Mouse (Mus musculus): ENCODE measurements around the gene Cx3cr1. TPM values are rescaled to one million over a fixed set of nuclear protein-coding genes. Genes with fewer than 3 reads are reported as not detected.
"Not testable (repeated sequence)": the region's sequence is repeated elsewhere in the genome, so short reads cannot be mapped to it uniquely, and the experiment has no call there.

Cx3cr1 gene
- polyA plus RNA-seq (2012; rRNA removed), result 4.4 and 6.4 TPM in 2 replicates

- DNase-seq (ENCODE audit: low read depth), result no peak
- TF ChIP-seq CTCF (IDR thresholded peaks at IDR 0.05; ENCODE audit: borderline replicate concordance, extremely low read depth, insufficient read depth, insufficient read length) (no peak), POLR2A (IDR thresholded peaks at IDR 0.05; ENCODE audit: borderline replicate concordance, extremely low read depth, insufficient read depth, insufficient read length, poor library complexity, severe bottlenecking) (no peak)
Observed at GRCm38 (mm10) chr9:120069779-120070178, at the start of gene Cx3cr1. TSS of gene Cx3cr1 (minus strand) at chr9:120069879.

GRCm38 (mm10) chr9:120118212-120118611 is 48.5 kb upstream of the Cx3cr1 start:
- no peak for DNase-seq (ENCODE audit: low read depth)
- TF ChIP-seq CTCF (IDR thresholded peaks at IDR 0.05; ENCODE audit: borderline replicate concordance, extremely low read depth, insufficient read depth, insufficient read length), result no peak
- no peak for TF ChIP-seq POLR2A (IDR thresholded peaks at IDR 0.05; ENCODE audit: borderline replicate concordance, extremely low read depth, insufficient read depth, insufficient read length, poor library complexity, severe bottlenecking)

GRCm38 (mm10) chr9:120116184-120116624 is 46.5 kb upstream of the Cx3cr1 start:
- DNase-seq (ENCODE audit: low read depth), result no peak

GRCm38 (mm10) chr9:120115580-120115979 is 45.9 kb upstream of the Cx3cr1 start:
- DNase-seq (ENCODE audit: low read depth), result no peak
- TF ChIP-seq CTCF (IDR thresholded peaks at IDR 0.05; ENCODE audit: borderline replicate concordance, extremely low read depth, insufficient read depth, insufficient read length), result no peak
- no peak for TF ChIP-seq POLR2A (IDR thresholded peaks at IDR 0.05; ENCODE audit: borderline replicate concordance, extremely low read depth, insufficient read depth, insufficient read length, poor library complexity, severe bottlenecking)

More at GRCm38 (mm10) chr9:120116184-120116624, 46.5 kb upstream of the Cx3cr1 start:
- TF ChIP-seq POLR2A (IDR thresholded peaks at IDR 0.05; ENCODE audit: borderline replicate concordance, extremely low read depth, insufficient read depth, insufficient read length, poor library complexity, severe bottlenecking), result no peak
- TF ChIP-seq CTCF (IDR thresholded peaks at IDR 0.05; ENCODE audit: borderline replicate concordance, extremely low read depth, insufficient read depth, insufficient read length), result no peak

- DNase-seq (ENCODE audit: low read depth), result no peak
- TF ChIP-seq POLR2A (IDR thresholded peaks at IDR 0.05; ENCODE audit: borderline replicate concordance, extremely low read depth, insufficient read depth, insufficient read length, poor library complexity, severe bottlenecking) (no peak), CTCF (IDR thresholded peaks at IDR 0.05; ENCODE audit: borderline replicate concordance, extremely low read depth, insufficient read depth, insufficient read length) (no peak)
Observed at GRCm38 (mm10) chr9:120114789-120115151, 45.1 kb upstream of the Cx3cr1 start.

- TF ChIP-seq CTCF (IDR thresholded peaks at IDR 0.05; ENCODE audit: borderline replicate concordance, extremely low read depth, insufficient read depth, insufficient read length), result no peak
- no peak for TF ChIP-seq POLR2A (IDR thresholded peaks at IDR 0.05; ENCODE audit: borderline replicate concordance, extremely low read depth, insufficient read depth, insufficient read length, poor library complexity, severe bottlenecking)
- no peak for DNase-seq (ENCODE audit: low read depth)
Observed at GRCm38 (mm10) chr9:120114051-120114788, 44.5 kb upstream of the Cx3cr1 start.

- no peak for TF ChIP-seq CTCF (IDR thresholded peaks at IDR 0.05; ENCODE audit: borderline replicate concordance, extremely low read depth, insufficient read depth, insufficient read length)
- TF ChIP-seq POLR2A (IDR thresholded peaks at IDR 0.05; ENCODE audit: borderline replicate concordance, extremely low read depth, insufficient read depth, insufficient read length, poor library complexity, severe bottlenecking), result no peak
- DNase-seq (ENCODE audit: low read depth), result no peak
Observed at GRCm38 (mm10) chr9:120113456-120113855, 43.8 kb upstream of the Cx3cr1 start.

- DNase-seq (ENCODE audit: low read depth), result no peak
- TF ChIP-seq CTCF (IDR thresholded peaks at IDR 0.05; ENCODE audit: borderline replicate concordance, extremely low read depth, insufficient read depth, insufficient read length) (no peak), POLR2A (IDR thresholded peaks at IDR 0.05; ENCODE audit: borderline replicate concordance, extremely low read depth, insufficient read depth, insufficient read length, poor library complexity, severe bottlenecking) (no peak)
Observed at GRCm38 (mm10) chr9:120112472-120112871, 42.8 kb upstream of the Cx3cr1 start.

GRCm38 (mm10) chr9:120111156-120111945 is 41.7 kb upstream of the Cx3cr1 start:
- TF ChIP-seq CTCF (IDR thresholded peaks at IDR 0.05; ENCODE audit: borderline replicate concordance, extremely low read depth, insufficient read depth, insufficient read length), result no peak
- no peak for TF ChIP-seq POLR2A (IDR thresholded peaks at IDR 0.05; ENCODE audit: borderline replicate concordance, extremely low read depth, insufficient read depth, insufficient read length, poor library complexity, severe bottlenecking)
- DNase-seq (ENCODE audit: low read depth), result no peak

GRCm38 (mm10) chr9:120110211-120111018 is 40.7 kb upstream of the Cx3cr1 start, which contains the start of gene Slc25a38:
TSS of gene Slc25a38 (plus strand) at chr9:120110374.
- peak; percentile 92 for TF ChIP-seq CTCF (IDR thresholded peaks at IDR 0.05; ENCODE audit: borderline replicate concordance, extremely low read depth, insufficient read depth, insufficient read length)
- TF ChIP-seq POLR2A (IDR thresholded peaks at IDR 0.05; ENCODE audit: borderline replicate concordance, extremely low read depth, insufficient read depth, insufficient read length, poor library complexity, severe bottlenecking), result peak; percentile 31
- peak; percentile 98 for DNase-seq (ENCODE audit: low read depth)

GRCm38 (mm10) chr9:120108953-120109352 is 39.3 kb upstream of the Cx3cr1 start:
- DNase-seq (ENCODE audit: low read depth), result not testable (repeated sequence)

Measured in brain, embryonic 14.5 days (tissue).